Mouse (Mus musculus): ENCODE results near the gene Olfr951.

Olfr951 gene

GRCm38 (mm10) chr9:39387110-39387509 lies at the start of gene Olfr951:
Olfr951 (plus strand) TSS chr9:39387410.
- DNase-seq (ENCODE audit: extremely low spot score, low read depth, low spot score): no peak

GRCm38 (mm10) chr9:39427048-39427447 lies 39.8 kb downstream of the Olfr951 start, which contains the start of gene Olfr952:
Olfr952 (minus strand) TSS chr9:39427148.
- no peak for DNase-seq (ENCODE audit: extremely low spot score, low read depth, low spot score)
